Mouse (Mus musculus) E14TG2a.4 (cell line): Measurements from ENCODE around the gene Foxe1.

Experiments used
- H3K27me3 ChIP-seq: 2 replicates; pipeline ENCODE4 v1.6.1; 2014; ENCODE audit warnings: low read length, control low read depth; ENCODE audit not compliant: insufficient read depth
- H3K36me3 ChIP-seq: 2 replicates; pipeline ENCODE4 v1.6.1; 2014; ENCODE audit warnings: low read length, control low read depth; ENCODE audit not compliant: insufficient read depth
- H3K4me1 ChIP-seq: replicated peaks from 2 replicates; pipeline ENCODE4 v1.6.1; 2014; ENCODE audit warnings: low read depth, low read length, control low read depth
- H3K4me3 ChIP-seq: replicated peaks from 2 replicates; pipeline ENCODE4 v1.5.1; 2014; ENCODE audit warnings: mild to moderate bottlenecking, low read length
- H3K9me3 ChIP-seq: 2 replicates; pipeline ENCODE4 v1.6.1; 2014; ENCODE audit warnings: low read length, control low read depth
- CTCF ChIP-seq: conservative IDR thresholded peaks from 2 replicates; pipeline ENCODE4 v1.5.1; 2014; ENCODE audit warnings: low read length
- NANOG ChIP-seq: IDR thresholded peaks from 2 replicates; pipeline ENCODE4 v1.6.1; 2014; ENCODE audit warnings: borderline replicate concordance, low read length, mixed read lengths
- POU5F1 ChIP-seq: IDR thresholded peaks from 2 replicates; pipeline ENCODE4 v1.6.1; 2014; ENCODE audit warnings: low read length, borderline replicate concordance

The Foxe1 gene

GRCm38 (mm10) chr4:46328906-46329305 lies 14.5 kb upstream of the Foxe1 start:
- TF ChIP-seq POU5F1 (no peak), NANOG (no peak), CTCF (no peak)
- Histone ChIP-seq H3K9me3 (peaks cover 7% of the 10 kb centered on the region; the same call in 1 of the 2 replicates), H3K27me3 (peaks cover 6% of the 10 kb centered on the region), H3K4me1 (peaks cover 10% of the 10 kb centered on the region), H3K36me3 (no peaks in the 10 kb centered on the region), H3K4me3 (no peak overlapping the region)

GRCm38 (mm10) chr4:46335846-46336245 lies 7.6 kb upstream of the Foxe1 start:
- TF ChIP-seq NANOG, result no peak
- TF ChIP-seq POU5F1, result no peak
- TF ChIP-seq CTCF, result no peak
- peaks cover 1% of the 10 kb centered on the region; the same call in 1 of the 2 replicates for H3K9me3 ChIP-seq
- no peaks in the 10 kb centered on the region for H3K36me3 ChIP-seq
- peaks cover 4% of the 10 kb centered on the region; the same call in 1 of the 2 replicates for H3K4me1 ChIP-seq
- peaks cover 45% of the 10 kb centered on the region for H3K27me3 ChIP-seq
- H3K4me3 ChIP-seq, result no peak overlapping the region

- no peaks in the 10 kb centered on the region for H3K36me3 ChIP-seq
- H3K4me3 ChIP-seq, result no peak overlapping the region
- H3K4me1 ChIP-seq, result peaks cover 13% of the 10 kb centered on the region
- peaks cover 67% of the 10 kb centered on the region for H3K27me3 ChIP-seq
- H3K9me3 ChIP-seq, result no peaks in the 10 kb centered on the region
- TF ChIP-seq CTCF (no peak), NANOG (no peak), POU5F1 (no peak)
Observed at GRCm38 (mm10) chr4:46337990-46338389, 5.4 kb upstream of the Foxe1 start.

- peaks cover 76% of the 10 kb centered on the region for H3K27me3 ChIP-seq
- H3K4me1 ChIP-seq, result peaks cover 16% of the 10 kb centered on the region
- H3K9me3 ChIP-seq, result no peaks in the 10 kb centered on the region
- no peaks in the 10 kb centered on the region for H3K36me3 ChIP-seq
- TF ChIP-seq POU5F1 (no peak), CTCF (no peak), NANOG (no peak)
- no peak overlapping the region for H3K4me3 ChIP-seq
Observed at GRCm38 (mm10) chr4:46339026-46339425, 4.4 kb upstream of the Foxe1 start.

GRCm38 (mm10) chr4:46339584-46339983 lies 3.8 kb upstream of the Foxe1 start:
- no peak overlapping the region for H3K4me3 ChIP-seq
- peaks cover 80% of the 10 kb centered on the region for H3K27me3 ChIP-seq
- no peaks in the 10 kb centered on the region for H3K36me3 ChIP-seq
- no peaks in the 10 kb centered on the region for H3K9me3 ChIP-seq
- TF ChIP-seq NANOG, result no peak
- TF ChIP-seq POU5F1, result no peak
- no peak for TF ChIP-seq CTCF
- peaks cover 16% of the 10 kb centered on the region for H3K4me1 ChIP-seq

- peaks cover 24% of the 10 kb centered on the region for H3K4me1 ChIP-seq
- no peak for TF ChIP-seq CTCF
- no peak for TF ChIP-seq NANOG
- TF ChIP-seq POU5F1, result no peak
- no peaks in the 10 kb centered on the region for H3K36me3 ChIP-seq
- no peaks in the 10 kb centered on the region for H3K9me3 ChIP-seq
- peaks cover 93% of the 10 kb centered on the region for H3K27me3 ChIP-seq
- peak overlapping the region; percentile 43; the same call in 1 of the 2 replicates for H3K4me3 ChIP-seq
Observed at GRCm38 (mm10) chr4:46341831-46342680, 1.4 kb upstream of the Foxe1 start.

GRCm38 (mm10) chr4:46342711-46343286 lies 610 bp upstream of the Foxe1 start:
- Histone ChIP-seq H3K4me3 (peak overlapping the region; percentile 43), H3K27me3 (peaks cover 95% of the 10 kb centered on the region), H3K36me3 (no peaks in the 10 kb centered on the region), H3K9me3 (no peaks in the 10 kb centered on the region), H3K4me1 (peaks cover 28% of the 10 kb centered on the region)
- TF ChIP-seq NANOG, result no peak
- no peak for TF ChIP-seq CTCF
- no peak for TF ChIP-seq POU5F1

GRCm38 (mm10) chr4:46344288-46344687 lies 879 bp downstream of the Foxe1 start:
- TF ChIP-seq CTCF, result no peak
- TF ChIP-seq POU5F1, result no peak
- no peak for TF ChIP-seq NANOG
- Histone ChIP-seq H3K27me3 (peaks cover 93% of the 10 kb centered on the region), H3K36me3 (no peaks in the 10 kb centered on the region), H3K4me1 (peaks cover 33% of the 10 kb centered on the region), H3K9me3 (no peaks in the 10 kb centered on the region), H3K4me3 (peak overlapping the region; percentile 73)
